Mouse (Mus musculus): ENCODE measurements around the gene 2900026A02Rik. TPM values are rescaled to one million over a fixed set of nuclear protein-coding genes. Genes with fewer than 3 reads are reported as not detected.

Gene 2900026A02Rik
- polyA plus RNA-seq, 1 experiment from 2014 or later = 4.3 TPM

DNA sequence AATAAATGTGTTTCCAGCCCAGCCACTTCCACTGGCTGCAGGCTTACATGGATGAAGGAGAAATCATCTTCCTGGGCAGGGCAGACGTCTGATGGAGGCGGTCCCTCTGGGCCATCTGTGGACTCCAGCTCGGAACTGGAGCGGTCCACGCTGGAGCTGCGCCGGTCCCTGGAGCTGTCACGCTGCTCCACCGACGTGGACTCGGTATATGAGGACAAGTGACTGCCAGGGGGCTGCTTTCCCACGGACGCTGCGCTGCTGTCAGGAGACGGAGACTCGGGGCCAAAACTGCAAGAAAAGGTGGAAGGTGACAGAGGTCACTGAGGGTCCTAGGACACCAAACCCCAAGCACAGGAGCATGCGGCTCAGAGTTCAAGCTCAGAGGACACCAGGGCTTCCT is 123.5 kb downstream of the 2900026A02Rik start:
- peaks cover 12% of the 10 kb centered on the region for H3K4me1 ChIP-seq

DNA sequence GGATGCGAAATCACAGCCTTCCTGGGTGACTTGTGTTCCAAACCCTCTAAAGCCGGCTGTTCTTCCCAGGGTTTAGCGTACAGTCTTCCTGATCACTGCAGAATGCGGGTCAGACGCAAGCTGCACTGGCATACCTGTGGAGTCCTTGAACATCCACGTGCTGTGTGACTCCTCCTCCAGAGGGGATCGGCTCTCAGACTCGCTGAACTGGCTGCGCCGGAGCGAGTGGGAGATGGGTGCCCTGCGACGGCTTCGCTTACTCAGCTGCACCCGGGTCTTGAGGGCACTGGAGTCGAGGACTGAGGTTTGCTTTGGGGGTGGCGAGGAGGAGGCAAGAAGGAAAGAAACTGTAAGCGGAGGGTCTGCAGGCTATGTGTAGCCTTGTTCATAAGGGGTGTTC is 125.6 kb downstream of the 2900026A02Rik start:
- Histone ChIP-seq H3K9me3 (replicated peaks) (no peaks in the 10 kb centered on the region), H3K4me3 (no peak overlapping the region), H3K27ac (no peak overlapping the region), H3K4me2 (no peak overlapping the region), H3K36me3 (ENCODE audit: poor library complexity, severe bottlenecking) (peaks cover 37% of the 10 kb centered on the region; the same call in 1 of the 2 replicates), H3K4me1 (no peaks in the 10 kb centered on the region), H3K9ac (no peak overlapping the region), H3K27me3 (no peaks in the 10 kb centered on the region)
- 94% methylated on average over 18 of the region's 18 CpGs for WGBS
- ATAC-seq = no peak

More for the DNA sequence above, 123.5 kb downstream of the 2900026A02Rik start:
- Histone ChIP-seq H3K9ac (no peak overlapping the region), H3K9me3 (replicated peaks) (no peaks in the 10 kb centered on the region), H3K36me3 (ENCODE audit: poor library complexity, severe bottlenecking) (peaks cover 24% of the 10 kb centered on the region; the same call in 1 of the 2 replicates), H3K4me3 (no peak overlapping the region), H3K27me3 (no peaks in the 10 kb centered on the region), H3K4me2 (no peak overlapping the region), H3K27ac (no peak overlapping the region)
- no peak for ATAC-seq
- 94% methylated on average over 17 of the region's 17 CpGs for WGBS

DNA sequence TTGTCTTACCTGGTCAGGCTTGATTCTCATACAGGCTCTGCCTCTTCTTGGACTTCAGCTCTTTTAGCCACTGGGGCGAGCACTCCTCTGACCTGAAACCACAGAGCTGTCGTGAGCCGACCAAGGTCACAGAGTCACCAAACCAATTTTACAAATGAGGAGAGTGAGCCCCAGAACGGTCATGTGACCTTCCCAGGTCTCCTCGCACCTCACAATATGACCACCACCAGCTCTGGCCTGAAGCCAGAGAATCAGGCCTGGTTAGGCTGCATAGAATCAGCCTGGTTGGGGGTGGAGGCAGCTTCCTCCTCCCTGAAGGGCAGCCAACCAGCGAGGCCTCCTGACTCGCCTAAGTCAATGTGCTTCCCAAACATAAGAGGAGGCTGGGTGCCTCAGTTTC is 128.6 kb downstream of the 2900026A02Rik start:
- Histone ChIP-seq H3K27me3 (no peaks in the 10 kb centered on the region), H3K4me3 (no peak overlapping the region), H3K27ac (no peak overlapping the region), H3K4me2 (no peak overlapping the region), H3K36me3 (ENCODE audit: poor library complexity, severe bottlenecking) (peaks cover 48% of the 10 kb centered on the region), H3K9ac (no peak overlapping the region), H3K4me1 (no peaks in the 10 kb centered on the region), H3K9me3 (replicated peaks) (no peaks in the 10 kb centered on the region)
- 84% methylated on average over 7 of the region's 7 CpGs for WGBS
- no peak for ATAC-seq

DNA sequence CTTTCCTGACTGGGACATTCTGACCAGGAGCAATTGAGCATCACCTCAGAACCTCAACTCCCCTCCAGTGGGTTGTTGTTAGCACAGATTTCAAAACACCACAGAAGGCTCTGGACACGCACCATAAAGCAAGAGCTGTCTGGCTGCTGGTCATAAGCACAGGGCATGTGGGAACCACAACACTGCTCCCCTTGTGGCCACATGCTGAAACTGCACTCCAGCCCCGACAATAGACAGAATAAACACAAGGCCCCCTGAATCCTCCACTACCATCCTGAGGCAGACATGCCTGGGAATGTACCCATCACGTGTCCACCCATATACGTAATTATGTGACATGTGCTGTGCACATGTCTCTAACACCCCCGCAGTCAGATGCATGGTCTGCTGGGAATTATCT is 129.9 kb downstream of the 2900026A02Rik start:
- no peak overlapping the region for H3K4me3 ChIP-seq
- H3K4me2 ChIP-seq = no peak overlapping the region
- ATAC-seq = no peak
- peaks cover 44% of the 10 kb centered on the region for H3K36me3 ChIP-seq (ENCODE audit: poor library complexity, severe bottlenecking)
- 0 out of 2 replicates have a peak, but pooled peaks cover 7% of the 10 kb centered on the region for H3K4me1 ChIP-seq
- WGBS = 57% methylated on average over 5 of the region's 5 CpGs
- H3K27ac ChIP-seq = no peak overlapping the region
- H3K27me3 ChIP-seq = no peaks in the 10 kb centered on the region
- H3K9me3 ChIP-seq (replicated peaks) = no peaks in the 10 kb centered on the region
- no peak overlapping the region for H3K9ac ChIP-seq

DNA sequence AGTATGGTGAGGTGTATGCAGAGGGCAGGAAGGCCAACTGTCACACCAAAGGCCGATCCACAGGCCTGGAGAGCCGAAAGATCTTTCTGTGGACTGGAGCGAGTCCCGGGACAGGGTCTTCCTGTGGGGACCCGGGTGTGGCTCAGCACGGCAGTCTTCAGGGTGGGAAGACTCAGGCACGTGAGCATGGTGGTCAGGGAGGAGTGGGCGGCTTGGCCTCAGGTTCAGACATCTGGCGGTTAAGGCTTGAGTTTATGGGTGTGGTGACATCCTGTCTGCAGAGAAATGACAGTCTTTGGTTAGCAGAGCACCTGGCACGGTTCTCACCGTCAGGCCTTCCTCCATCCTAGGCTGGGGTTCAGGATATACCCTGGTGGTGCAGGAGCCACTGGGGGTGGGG is 130.3 kb downstream of the 2900026A02Rik start:
- H3K4me1 ChIP-seq = 0 out of 2 replicates have a peak, but pooled peaks cover 12% of the 10 kb centered on the region
- 94% methylated on average over 11 of the region's 11 CpGs for WGBS
- no peaks in the 10 kb centered on the region for H3K27me3 ChIP-seq
- ATAC-seq = no peak
- no peak overlapping the region for H3K27ac ChIP-seq
- H3K4me2 ChIP-seq = no peak overlapping the region
- H3K36me3 ChIP-seq (ENCODE audit: poor library complexity, severe bottlenecking) = peaks cover 42% of the 10 kb centered on the region
- H3K4me3 ChIP-seq = no peak overlapping the region
- no peak overlapping the region for H3K9ac ChIP-seq
- no peaks in the 10 kb centered on the region for H3K9me3 ChIP-seq (replicated peaks)

DNA sequence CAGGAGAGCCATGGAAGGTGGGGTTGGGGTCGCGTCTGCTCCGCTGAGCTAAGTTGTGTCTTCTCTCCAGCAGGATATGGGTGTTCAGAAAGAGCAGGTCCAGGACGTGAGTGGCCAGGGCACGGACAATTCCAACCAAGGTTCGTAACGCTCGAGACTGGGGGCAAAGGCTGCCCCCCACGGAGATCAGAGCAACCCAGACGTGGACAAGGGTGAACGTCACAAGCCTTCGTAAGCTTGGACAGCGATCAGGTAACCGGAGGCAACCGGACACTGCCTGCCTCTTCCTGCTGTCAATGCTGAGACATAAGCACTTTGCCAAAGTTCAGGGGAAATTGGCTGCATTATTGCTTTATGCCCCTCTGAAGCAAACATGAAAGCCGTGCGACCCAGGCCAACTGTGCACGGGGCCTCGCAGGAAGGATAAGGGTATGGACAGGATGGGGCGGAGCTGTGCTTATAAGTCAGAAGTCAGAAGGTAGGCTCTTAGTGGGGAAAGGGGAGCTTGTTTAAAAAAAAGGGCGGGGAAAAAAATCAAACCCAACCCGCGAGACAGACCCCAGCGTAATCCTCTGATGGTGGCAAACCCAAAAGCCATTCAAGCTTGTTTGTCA is 130.9 kb downstream of the 2900026A02Rik start:
- Histone ChIP-seq H3K27me3 (no peaks in the 10 kb centered on the region), H3K9me3 (replicated peaks) (no peaks in the 10 kb centered on the region), H3K9ac (no peak overlapping the region), H3K4me2 (no peak overlapping the region), H3K36me3 (ENCODE audit: poor library complexity, severe bottlenecking) (peaks cover 37% of the 10 kb centered on the region), H3K27ac (no peak overlapping the region), H3K4me3 (no peak overlapping the region), H3K4me1 (0 out of 2 replicates have a peak, but pooled peaks cover 13% of the 10 kb centered on the region)
- no peak for ATAC-seq
- 94% methylated on average over 24 of the region's 24 CpGs for WGBS

DNA sequence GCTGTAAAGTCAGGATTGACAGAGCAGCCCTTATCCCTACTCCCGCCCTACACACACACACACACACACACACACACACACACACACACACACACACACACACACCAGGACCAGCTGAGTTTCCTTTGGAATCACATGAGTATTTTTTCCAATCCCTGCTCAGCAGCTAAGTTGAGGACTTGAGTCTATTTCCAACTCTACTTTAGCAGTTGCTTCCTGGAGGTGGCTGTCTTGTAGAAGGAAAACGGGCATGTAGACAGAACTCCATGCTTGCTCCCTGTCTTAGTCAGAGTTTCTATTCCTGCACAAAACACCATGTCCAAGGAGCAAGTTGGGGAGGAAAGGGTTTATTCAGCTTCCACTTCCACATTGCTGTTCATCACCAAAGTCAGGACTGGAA is 133.6 kb downstream of the 2900026A02Rik start:
- Histone ChIP-seq H3K4me1 (0 out of 2 replicates have a peak, but pooled peaks cover 13% of the 10 kb centered on the region), H3K36me3 (ENCODE audit: poor library complexity, severe bottlenecking) (peaks cover 26% of the 10 kb centered on the region; the same call in 1 of the 2 replicates), H3K4me3 (no peak overlapping the region), H3K27ac (no peak overlapping the region), H3K4me2 (no peak overlapping the region), H3K9ac (no peak overlapping the region), H3K9me3 (replicated peaks) (no peaks in the 10 kb centered on the region), H3K27me3 (no peaks in the 10 kb centered on the region)
- ATAC-seq = no peak
- WGBS = 91% methylated on average over 1 of the region's 2 CpGs

DNA sequence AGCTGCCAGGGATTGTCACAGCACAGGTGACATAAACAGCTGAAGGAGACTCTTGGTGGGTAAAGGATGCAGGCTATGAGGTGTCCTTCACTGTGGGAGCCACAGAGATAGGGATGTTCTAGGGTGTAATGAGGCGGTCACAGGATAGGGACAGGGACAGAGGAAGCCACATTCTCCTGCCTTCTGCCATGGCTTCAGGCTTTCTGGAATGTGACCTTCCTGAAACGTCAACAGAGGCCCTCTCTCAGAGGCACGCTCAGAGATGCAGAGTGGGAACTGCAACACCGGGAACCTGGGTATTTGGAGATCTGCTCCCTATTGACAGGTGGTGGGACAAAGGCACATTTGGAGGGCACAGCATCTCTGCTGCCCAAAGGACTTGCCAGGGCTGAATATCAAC is 134.0 kb downstream of the 2900026A02Rik start:
- Histone ChIP-seq H3K27ac (peak overlapping the region; percentile 48; the same call in 1 of the 2 replicates), H3K9ac (no peak overlapping the region), H3K4me1 (0 out of 2 replicates have a peak, but pooled peaks cover 13% of the 10 kb centered on the region), H3K4me3 (no peak overlapping the region), H3K36me3 (ENCODE audit: poor library complexity, severe bottlenecking) (peaks cover 21% of the 10 kb centered on the region; the same call in 1 of the 2 replicates), H3K4me2 (no peak overlapping the region), H3K9me3 (replicated peaks) (no peaks in the 10 kb centered on the region), H3K27me3 (no peaks in the 10 kb centered on the region)
- ATAC-seq = no peak
- 68% methylated on average over 4 of the region's 4 CpGs for WGBS

DNA sequence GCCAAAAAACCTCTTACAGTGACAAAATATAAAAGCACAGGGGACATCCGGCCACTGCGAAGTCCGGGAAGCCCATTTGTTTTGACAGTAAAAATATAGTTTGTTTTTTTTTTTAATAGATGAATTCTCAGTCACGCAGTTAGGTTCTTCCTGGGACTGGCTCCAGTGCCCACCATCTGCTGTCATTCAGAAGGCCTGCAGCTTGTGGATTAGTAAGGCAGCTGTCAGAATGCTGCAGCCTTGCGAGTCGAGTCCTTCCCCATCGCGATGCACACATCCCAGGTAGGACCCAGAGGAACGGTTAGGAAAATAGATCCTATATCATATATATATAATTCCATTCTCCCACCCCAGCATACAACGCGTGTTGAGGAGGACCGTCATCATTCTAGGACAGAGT is 134.6 kb downstream of the 2900026A02Rik start:
- Histone ChIP-seq H3K9ac (no peak overlapping the region), H3K9me3 (replicated peaks) (no peaks in the 10 kb centered on the region), H3K4me1 (0 out of 2 replicates have a peak, but pooled peaks cover 13% of the 10 kb centered on the region), H3K27me3 (no peaks in the 10 kb centered on the region), H3K36me3 (ENCODE audit: poor library complexity, severe bottlenecking) (peaks cover 18% of the 10 kb centered on the region; the same call in 1 of the 2 replicates), H3K4me2 (no peak overlapping the region), H3K4me3 (no peak overlapping the region), H3K27ac (peak overlapping the region; percentile 48)
- 79% methylated on average over 12 of the region's 12 CpGs for WGBS
- no peak for ATAC-seq

DNA sequence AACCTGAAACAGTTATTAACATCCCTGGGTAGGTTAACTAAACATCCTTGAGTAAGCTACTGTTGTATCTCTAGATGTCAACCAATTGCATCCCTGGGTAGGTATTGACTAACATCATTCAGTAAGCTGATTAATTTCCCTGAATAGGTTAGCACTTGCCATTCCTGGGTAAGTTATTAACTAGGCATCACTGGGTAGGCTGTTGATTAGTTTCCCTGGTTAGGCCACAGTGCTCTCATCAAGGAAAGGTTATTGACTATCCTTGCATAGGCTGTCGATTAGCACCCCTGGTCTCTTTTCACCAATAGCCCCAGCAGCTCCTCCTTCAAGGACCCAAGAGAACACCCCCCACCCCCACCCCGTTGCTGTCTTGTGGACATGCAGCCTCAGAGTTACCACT is 135.1 kb downstream of the 2900026A02Rik start:
- no peak overlapping the region for H3K4me2 ChIP-seq
- H3K36me3 ChIP-seq (ENCODE audit: poor library complexity, severe bottlenecking) = peaks cover 16% of the 10 kb centered on the region; the same call in 1 of the 2 replicates
- WGBS = 77% methylated on average over 2 of the region's 2 CpGs
- 0 out of 2 replicates have a peak, but pooled peaks cover 13% of the 10 kb centered on the region for H3K4me1 ChIP-seq
- no peak overlapping the region for H3K9ac ChIP-seq
- H3K27me3 ChIP-seq = no peaks in the 10 kb centered on the region
- H3K27ac ChIP-seq = 0 out of 2 replicates have a peak overlapping the region, but pooled peaks have one; percentile 48
- ATAC-seq = no peak
- no peak overlapping the region for H3K4me3 ChIP-seq
- no peaks in the 10 kb centered on the region for H3K9me3 ChIP-seq (replicated peaks)

DNA sequence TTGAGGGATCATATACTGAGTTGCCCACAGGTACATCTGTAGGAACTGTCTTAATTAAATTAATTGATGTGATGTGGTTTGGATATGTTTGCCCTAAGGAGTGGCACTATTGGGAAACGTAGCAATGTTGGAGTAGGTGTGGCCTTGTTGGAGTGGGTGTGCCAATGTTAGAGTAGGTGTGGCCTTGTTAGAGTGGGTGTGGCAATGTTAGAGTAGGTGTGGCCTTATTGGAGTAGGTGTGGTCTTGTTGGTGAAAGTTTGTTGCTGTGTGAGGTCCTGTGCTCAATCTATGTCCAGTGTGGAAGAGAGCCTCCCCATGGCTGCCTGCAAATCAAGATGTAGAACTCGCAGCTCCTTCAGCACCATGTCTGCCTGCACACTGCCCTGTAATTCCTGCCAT is 136.7 kb downstream of the 2900026A02Rik start:
- Histone ChIP-seq H3K4me2 (no peak overlapping the region), H3K36me3 (ENCODE audit: poor library complexity, severe bottlenecking) (peaks cover 2% of the 10 kb centered on the region; the same call in 1 of the 2 replicates), H3K4me3 (no peak overlapping the region), H3K4me1 (0 out of 2 replicates have a peak, but pooled peaks cover 13% of the 10 kb centered on the region), H3K27me3 (no peaks in the 10 kb centered on the region), H3K9me3 (replicated peaks) (no peaks in the 10 kb centered on the region), H3K9ac (no peak overlapping the region), H3K27ac (no peak overlapping the region)
- 91% methylated on average over 2 of the region's 2 CpGs for WGBS
- no peak for ATAC-seq

DNA sequence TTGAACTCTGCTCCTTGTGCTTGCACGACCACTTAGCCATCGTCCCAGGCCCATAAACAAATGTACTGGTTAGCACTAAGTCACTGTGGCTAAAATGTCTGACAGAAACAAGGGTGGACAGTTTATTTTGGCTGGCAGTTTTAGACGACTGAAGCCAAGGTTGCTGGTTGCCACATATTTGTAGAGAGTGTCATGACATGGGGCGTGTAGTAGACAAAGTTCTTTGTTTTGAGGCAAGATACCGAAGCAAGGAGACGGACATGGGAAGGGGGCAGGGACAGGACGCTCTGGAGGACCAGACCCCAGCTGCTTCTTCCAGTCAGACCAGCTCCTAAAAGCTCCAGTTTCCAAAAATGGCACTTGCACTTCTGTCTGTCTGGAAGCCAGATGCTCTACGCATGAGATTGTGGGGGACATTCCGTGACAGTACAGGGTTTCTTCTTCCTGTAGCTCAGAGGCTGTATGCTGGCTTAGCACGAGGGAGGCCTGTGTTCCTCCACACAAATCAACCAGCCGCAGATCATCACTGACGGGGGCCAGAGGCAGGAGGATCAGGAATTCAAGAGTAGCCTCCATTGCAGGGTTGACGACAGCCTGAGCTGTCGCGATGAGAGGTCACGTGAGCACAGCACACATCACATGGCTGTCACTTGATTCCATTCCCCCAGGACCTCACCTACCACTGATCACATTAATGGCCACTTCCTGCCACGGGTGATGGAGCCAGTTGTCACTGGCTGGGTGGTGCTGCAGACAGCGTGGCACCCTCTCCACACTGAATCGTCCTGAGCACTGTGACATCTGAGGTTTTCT is 138.5 kb downstream of the 2900026A02Rik start:
- Histone ChIP-seq H3K4me2 (no peak overlapping the region), H3K27me3 (no peaks in the 10 kb centered on the region), H3K27ac (no peak overlapping the region), H3K9ac (no peak overlapping the region), H3K4me3 (no peak overlapping the region), H3K9me3 (replicated peaks) (no peaks in the 10 kb centered on the region), H3K4me1 (0 out of 2 replicates have a peak, but pooled peaks cover 13% of the 10 kb centered on the region), H3K36me3 (ENCODE audit: poor library complexity, severe bottlenecking) (no peaks in the 10 kb centered on the region)
- 79% methylated on average over 19 of the region's 19 CpGs for WGBS
- ATAC-seq = no peak

Data from forebrain, embryonic 13.5 days (tissue).